Mouse (Mus musculus): ENCODE measurements around the gene Cmc2. TPM values are rescaled to one million over a fixed set of nuclear protein-coding genes. Genes with fewer than 3 reads are reported as not detected.

Cmc2 gene
- total and polyA plus RNA-seq, 2 experiments from 2014 or later = 6.9 to 26.8 TPM

GRCm38 (mm10) chr8:116946851-116947250 lies 25.6 kb upstream of the Cmc2 start:
- Histone ChIP-seq H3K4me3 (ENCODE audit: low read depth, low read length) (no peak overlapping the region), H3K4me1 (ENCODE audit: insufficient read depth) (peaks cover 16% of the 10 kb centered on the region), H3K27me3 (ENCODE audit: insufficient read depth, low read length) (no peaks in the 10 kb centered on the region), H3K9me3 (ENCODE audit: low read length) (no peaks in the 10 kb centered on the region), H3K9ac (no peak overlapping the region), H3K36me3 (ENCODE audit: insufficient read depth) (no peaks in the 10 kb centered on the region), H3K4me2 (ENCODE audit: low read depth) (no peak overlapping the region), H3K27ac (ENCODE audit: low read depth, low read length) (no peak overlapping the region)
- no peak for DNase-seq
- 88% methylated on average over 6 of the region's 6 CpGs for WGBS
- no peak for TF ChIP-seq CTCF (IDR thresholded peaks at IDR 0.05; ENCODE audit: low read depth)
- ATAC-seq = no peak

- no peaks in the 10 kb centered on the region for H3K27me3 ChIP-seq (ENCODE audit: insufficient read depth, low read length)
- no peaks in the 10 kb centered on the region for H3K9me3 ChIP-seq (ENCODE audit: low read length)
- no peak for ATAC-seq
- H3K9ac ChIP-seq = no peak overlapping the region
- WGBS = 84% methylated on average over 21 of the region's 21 CpGs
- no peak overlapping the region for H3K27ac ChIP-seq (ENCODE audit: low read depth, low read length)
- H3K36me3 ChIP-seq (ENCODE audit: insufficient read depth) = no peaks in the 10 kb centered on the region
- DNase-seq = no peak
- peaks cover 16% of the 10 kb centered on the region for H3K4me1 ChIP-seq (ENCODE audit: insufficient read depth)
- H3K4me3 ChIP-seq (ENCODE audit: low read depth, low read length) = no peak overlapping the region
- no peak for TF ChIP-seq CTCF (IDR thresholded peaks at IDR 0.05; ENCODE audit: low read depth)
- no peak overlapping the region for H3K4me2 ChIP-seq (ENCODE audit: low read depth)
These were observed 25.1 kb upstream of the Cmc2 start for GRCm38 (mm10) chr8:116946268-116946838.

- H3K9ac ChIP-seq = no peak overlapping the region
These were observed 24.1 kb upstream of the Cmc2 start for GRCm38 (mm10) chr8:116945169-116945910.

GRCm38 (mm10) chr8:116944385-116944696 lies 23.1 kb upstream of the Cmc2 start:
- Histone ChIP-seq H3K4me2 (ENCODE audit: low read depth) (peak overlapping the region; percentile 76), H3K4me3 (ENCODE audit: low read depth, low read length) (peak overlapping the region; percentile 100), H3K36me3 (ENCODE audit: insufficient read depth) (no peaks in the 10 kb centered on the region), H3K27ac (ENCODE audit: low read depth, low read length) (no peak overlapping the region), H3K9ac (peak overlapping the region; percentile 90; the same call in 1 of the 2 replicates), H3K4me1 (ENCODE audit: insufficient read depth) (peaks cover 16% of the 10 kb centered on the region), H3K9me3 (ENCODE audit: low read length) (no peaks in the 10 kb centered on the region), H3K27me3 (ENCODE audit: insufficient read depth, low read length) (no peaks in the 10 kb centered on the region)
- DNase-seq (no peak), ATAC-seq (no peak)
- TF ChIP-seq CTCF (IDR thresholded peaks at IDR 0.05; ENCODE audit: low read depth) = no peak
- WGBS = 19% methylated on average over 4 of the region's 4 CpGs

More at GRCm38 (mm10) chr8:116945169-116945910, 24.1 kb upstream of the Cmc2 start:
- H3K4me2 ChIP-seq (ENCODE audit: low read depth) = no peak overlapping the region
- ATAC-seq (no peak), DNase-seq (no peak)
- H3K36me3 ChIP-seq (ENCODE audit: insufficient read depth) = no peaks in the 10 kb centered on the region
- 91% methylated on average over 9 of the region's 9 CpGs for WGBS
- H3K27me3 ChIP-seq (ENCODE audit: insufficient read depth, low read length) = no peaks in the 10 kb centered on the region
- no peak overlapping the region for H3K4me3 ChIP-seq (ENCODE audit: low read depth, low read length)
- TF ChIP-seq CTCF (IDR thresholded peaks at IDR 0.05; ENCODE audit: low read depth) = no peak
- H3K9me3 ChIP-seq (ENCODE audit: low read length) = no peaks in the 10 kb centered on the region
- no peak overlapping the region for H3K27ac ChIP-seq (ENCODE audit: low read depth, low read length)
- peaks cover 16% of the 10 kb centered on the region for H3K4me1 ChIP-seq (ENCODE audit: insufficient read depth)

GRCm38 (mm10) chr8:116943555-116944384 lies 22.5 kb upstream of the Cmc2 start:
- H3K27ac ChIP-seq (ENCODE audit: low read depth, low read length) = peak overlapping the region; percentile 67
- H3K27me3 ChIP-seq (ENCODE audit: insufficient read depth, low read length) = no peaks in the 10 kb centered on the region
- ATAC-seq (peak; percentile 70), DNase-seq (peak; percentile 47)
- 0 out of 2 replicates have a peak, but pooled peaks have one; percentile 21 for TF ChIP-seq CTCF (IDR thresholded peaks at IDR 0.05; ENCODE audit: low read depth)
- H3K9ac ChIP-seq = peak overlapping the region; percentile 90
- peaks cover 16% of the 10 kb centered on the region for H3K4me1 ChIP-seq (ENCODE audit: insufficient read depth)
- no peaks in the 10 kb centered on the region for H3K36me3 ChIP-seq (ENCODE audit: insufficient read depth)
- WGBS = 4% methylated on average over 59 of the region's 62 CpGs
- H3K4me3 ChIP-seq (ENCODE audit: low read depth, low read length) = peak overlapping the region; percentile 100
- peak overlapping the region; percentile 76 for H3K4me2 ChIP-seq (ENCODE audit: low read depth)
- H3K9me3 ChIP-seq (ENCODE audit: low read length) = no peaks in the 10 kb centered on the region

GRCm38 (mm10) chr8:116943161-116943554 lies 21.9 kb upstream of the Cmc2 start, which contains the start of gene Atmin:
Gene Atmin, plus strand, starts transcription at chr8:116943393.
- Histone ChIP-seq H3K27ac (ENCODE audit: low read depth, low read length) (peak within 1 kb of the TSS; percentile 67), H3K9me3 (ENCODE audit: low read length) (no peaks in the 10 kb centered on the region), H3K9ac (peak within 1 kb of the TSS; percentile 90), H3K4me1 (ENCODE audit: insufficient read depth) (peaks cover 16% of the 10 kb centered on the region), H3K4me2 (ENCODE audit: low read depth) (peak within 1 kb of the TSS; percentile 76), H3K27me3 (ENCODE audit: insufficient read depth, low read length) (no peaks in the 10 kb centered on the region), H3K4me3 (ENCODE audit: low read depth, low read length) (peak within 1 kb of the TSS; percentile 100), H3K36me3 (ENCODE audit: insufficient read depth) (no peaks in the 10 kb centered on the region)
- TF ChIP-seq CTCF (IDR thresholded peaks at IDR 0.05; ENCODE audit: low read depth) = peak; percentile 73
- WGBS = 1% methylated on average over 39 of the region's 46 CpGs
- DNase-seq = peak; percentile 91
- ATAC-seq = peak; percentile 93
